Mouse (Mus musculus) C2C12 (cell line): ENCODE results near the gene Letmd1. TPM values are rescaled to one million over a fixed set of nuclear protein-coding genes. Genes with fewer than 3 reads are reported as not detected.

Source experiments
- H3K27me3 ChIP-seq: one replicate; pipeline ENCODE4 v1.6.1; 2011; ENCODE audit not compliant: control insufficient read depth, insufficient read depth, insufficient read length
- H3K36me3 ChIP-seq: one replicate; pipeline ENCODE4 v1.6.1; 2011; ENCODE audit not compliant: control insufficient read depth, insufficient read depth
- H3K4me3 ChIP-seq: one replicate; pipeline ENCODE4 v1.5.1; 2011; ENCODE audit warnings: mild to moderate bottlenecking, control low read depth; ENCODE audit not compliant: poor library complexity, insufficient read depth, severe bottlenecking
- H3K79me2 ChIP-seq: one replicate; pipeline ENCODE4 v1.6.1; 2011; ENCODE audit not compliant: control insufficient read depth, insufficient read depth
- H3K79me3 ChIP-seq: one replicate; pipeline ENCODE4 v1.6.1; 2011; ENCODE audit warnings: low read depth, control low read depth
- H3ac ChIP-seq: one replicate; pipeline ENCODE3; 2011; ENCODE audit warnings: low read depth; ENCODE audit not compliant: control insufficient read depth, insufficient read length
- CEBPB ChIP-seq: IDR thresholded peaks from one replicate; pipeline ENCODE4 v1.6.1; 2011; ENCODE audit warnings: low read depth, mild to moderate bottlenecking, control low read depth, moderate library complexity
- CTCF ChIP-seq: IDR thresholded peaks from one replicate; pipeline ENCODE4 v1.5.1; 2011; ENCODE audit not compliant: control insufficient read depth, insufficient read depth, insufficient read length
- FOSL1 ChIP-seq: IDR thresholded peaks from one replicate; pipeline ENCODE4 v1.8.0; 2011; ENCODE audit warnings: mild to moderate bottlenecking, low read length; ENCODE audit not compliant: poor library complexity, insufficient read depth, severe bottlenecking
- MAX ChIP-seq: IDR thresholded peaks from one replicate; pipeline ENCODE4 v1.6.1; 2011; ENCODE audit warnings: mild to moderate bottlenecking, control low read depth
- MYOD1 ChIP-seq: IDR thresholded peaks from one replicate; pipeline ENCODE4 v1.6.1; 2011; ENCODE audit warnings: low read depth; ENCODE audit not compliant: control insufficient read depth, insufficient read length
- MYOG ChIP-seq: IDR thresholded peaks from one replicate; pipeline ENCODE4 v1.6.1; 2011; ENCODE audit not compliant: control insufficient read depth, insufficient read length; ENCODE audit errors: extremely low read depth
- USF1 ChIP-seq: IDR thresholded peaks from one replicate; pipeline ENCODE4 v1.6.1; 2011; ENCODE audit warnings: low read depth, mild to moderate bottlenecking, control low read depth, moderate library complexity
- polyA plus RNA-seq: library from polyadenylated mRNA; unstranded; fragments of >200 nt; fragmentation: generic; extraction: Trizol; gene quantifications from one replicate; pipeline ENCODE4 v1.2.1, GENCODE M21; 2012; ENCODE audit warnings: missing spikeins

Gene Letmd1
- polyA plus RNA-seq, 1 experiment = 34.0 TPM

DNA sequence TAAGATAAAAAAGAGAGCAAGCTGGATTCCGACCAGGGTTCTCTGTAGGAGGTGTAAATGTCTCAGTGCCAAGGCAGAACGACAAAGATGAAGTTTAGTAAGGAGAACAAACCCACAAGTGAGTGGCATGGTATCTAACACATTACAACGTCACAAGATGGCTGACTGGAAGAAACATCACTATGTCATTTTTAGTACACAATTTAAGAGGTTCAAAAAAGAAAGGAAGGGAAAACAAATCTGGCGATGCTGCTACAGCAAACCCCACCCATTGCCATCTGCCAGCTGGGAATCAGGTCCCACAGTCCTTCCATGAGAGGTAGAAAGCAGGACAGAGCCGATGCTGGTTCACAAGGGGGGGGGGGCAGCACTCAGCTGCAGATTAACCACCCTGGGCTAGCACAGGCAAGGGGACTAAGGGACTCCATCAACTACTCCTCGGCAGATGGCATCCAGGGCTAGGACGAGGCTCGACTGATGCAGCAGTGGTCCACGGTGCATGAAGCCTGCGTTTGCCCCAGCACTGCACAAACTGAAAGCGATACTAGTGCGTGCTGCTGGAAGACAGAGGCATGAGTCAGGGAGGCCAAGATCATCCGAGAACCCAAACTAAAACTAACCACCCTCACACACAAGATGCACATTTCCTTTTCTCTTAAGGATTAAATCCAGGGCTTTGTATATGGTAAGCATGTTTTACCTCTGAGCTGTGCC lies 39.8 kb downstream of the Letmd1 start:
- H3ac ChIP-seq = no peak overlapping the region
- H3K27me3 ChIP-seq = no peaks in the 10 kb centered on the region
- H3K79me2 ChIP-seq = no peaks in the 10 kb centered on the region
- no peak overlapping the region for H3K4me3 ChIP-seq
- TF ChIP-seq MAX = no peak
- H3K36me3 ChIP-seq = peaks cover 43% of the 10 kb centered on the region
- no peaks in the 10 kb centered on the region for H3K79me3 ChIP-seq

DNA sequence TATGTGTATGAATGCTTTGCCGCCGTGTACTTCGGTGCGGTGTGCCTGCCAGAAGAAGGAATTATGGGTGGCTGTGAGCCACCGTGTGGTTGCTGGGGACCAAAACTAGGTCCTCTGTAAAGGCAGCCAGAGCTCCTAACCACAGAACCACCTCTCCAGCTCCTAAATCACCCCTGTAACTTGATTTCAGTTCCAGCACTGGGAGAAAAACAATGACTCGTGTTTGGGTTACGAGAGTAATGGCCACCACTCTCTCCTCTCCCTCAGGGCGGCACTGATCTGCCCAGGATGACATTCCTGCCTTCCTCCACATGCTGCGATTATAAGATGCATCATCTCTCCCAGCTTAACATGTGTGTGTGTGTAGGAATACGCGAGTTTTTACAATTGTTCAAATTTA lies 41.2 kb downstream of the Letmd1 start:
- H3K36me3 ChIP-seq = peaks cover 46% of the 10 kb centered on the region
- H3K4me3 ChIP-seq = no peak overlapping the region
- H3ac ChIP-seq = no peak overlapping the region
- H3K79me3 ChIP-seq = no peaks in the 10 kb centered on the region
- H3K79me2 ChIP-seq = no peaks in the 10 kb centered on the region
- no peaks in the 10 kb centered on the region for H3K27me3 ChIP-seq
- no peak for TF ChIP-seq CTCF
- no peak for TF ChIP-seq MYOD1
- TF ChIP-seq USF1 = no peak
- no peak for TF ChIP-seq CEBPB
- no peak for TF ChIP-seq MAX
- no peak for TF ChIP-seq MYOG
- TF ChIP-seq FOSL1 = no peak

DNA sequence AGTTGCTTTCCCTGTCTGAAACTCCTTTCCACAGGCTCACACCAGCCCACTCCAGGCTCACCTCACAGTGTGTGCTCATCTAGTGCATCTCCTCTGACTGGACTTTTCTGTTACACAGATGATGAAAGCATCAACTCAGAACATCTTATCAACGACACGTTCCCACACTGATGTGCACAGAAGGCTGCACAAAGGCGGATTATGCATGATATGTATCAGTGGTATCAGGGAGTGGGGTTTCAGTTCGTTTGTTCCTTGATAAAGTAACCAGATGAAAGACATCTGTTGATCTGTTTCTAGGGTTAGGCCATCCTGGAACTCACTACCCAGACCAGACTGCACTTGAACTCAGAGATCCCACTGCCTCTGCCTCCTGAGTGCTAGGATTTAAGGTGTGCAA lies 44.6 kb downstream of the Letmd1 start:
- H3K27me3 ChIP-seq = no peaks in the 10 kb centered on the region
- H3K36me3 ChIP-seq = peaks cover 41% of the 10 kb centered on the region
- no peak overlapping the region for H3ac ChIP-seq
- no peak overlapping the region for H3K4me3 ChIP-seq
- H3K79me3 ChIP-seq = no peaks in the 10 kb centered on the region
- no peak for TF ChIP-seq MYOD1
- no peak for TF ChIP-seq USF1
- no peak for TF ChIP-seq FOSL1
- no peak for TF ChIP-seq CEBPB
- H3K79me2 ChIP-seq = no peaks in the 10 kb centered on the region

DNA sequence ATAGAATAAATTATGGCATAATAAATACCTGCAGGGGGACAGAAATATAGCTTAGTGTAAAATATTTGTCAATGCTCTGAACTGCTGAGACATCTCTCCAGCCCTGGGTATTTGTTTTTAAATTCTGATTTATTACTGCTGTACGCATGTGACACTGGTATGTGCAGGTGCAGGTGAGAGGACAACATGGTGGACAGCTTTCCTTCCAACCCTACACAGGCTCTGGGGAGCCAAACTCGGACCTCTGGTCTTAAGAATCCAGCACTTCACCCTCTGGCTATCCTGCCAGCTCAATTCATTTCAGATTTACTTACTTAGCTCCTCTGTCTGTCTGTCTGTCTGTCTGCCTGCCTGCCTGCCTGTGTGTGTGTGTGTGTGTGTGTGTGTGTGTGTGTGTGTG lies 46.3 kb downstream of the Letmd1 start:
- peaks cover 41% of the 10 kb centered on the region for H3K36me3 ChIP-seq
- H3K27me3 ChIP-seq = no peaks in the 10 kb centered on the region
- H3ac ChIP-seq = no peak overlapping the region
- no peaks in the 10 kb centered on the region for H3K79me3 ChIP-seq
- TF ChIP-seq MAX (no peak), CEBPB (no peak), MYOG (no peak), USF1 (no peak), MYOD1 (no peak), FOSL1 (no peak), CTCF (no peak)
- H3K79me2 ChIP-seq = no peaks in the 10 kb centered on the region
- no peak overlapping the region for H3K4me3 ChIP-seq

DNA sequence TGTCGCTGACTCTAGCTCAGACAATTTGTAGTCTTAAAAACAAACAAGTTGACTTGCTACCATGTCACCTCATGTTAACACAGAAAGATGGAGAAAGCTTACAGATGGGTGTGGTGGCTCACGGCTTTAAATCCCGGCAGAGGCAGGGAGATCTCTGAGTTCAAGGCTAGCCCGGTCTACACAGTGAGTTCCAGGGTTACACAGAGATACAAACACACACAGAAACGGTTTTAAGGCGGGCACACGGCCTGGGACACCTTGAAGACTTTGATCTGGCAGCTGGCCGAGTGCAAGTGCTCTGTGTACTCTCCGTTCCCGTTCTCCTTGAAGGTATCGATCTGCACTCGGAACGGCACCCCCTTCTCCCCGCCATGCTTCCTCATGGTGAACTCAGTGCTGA lies 51.5 kb downstream of the Letmd1 start:
- Histone ChIP-seq H3ac (no peak overlapping the region), H3K4me3 (no peak overlapping the region), H3K79me2 (no peaks in the 10 kb centered on the region), H3K79me3 (no peaks in the 10 kb centered on the region), H3K27me3 (no peaks in the 10 kb centered on the region), H3K36me3 (peaks cover 32% of the 10 kb centered on the region)
- TF ChIP-seq MYOG (no peak), USF1 (no peak), CEBPB (no peak), FOSL1 (no peak), CTCF (no peak), MYOD1 (no peak), MAX (no peak)

DNA sequence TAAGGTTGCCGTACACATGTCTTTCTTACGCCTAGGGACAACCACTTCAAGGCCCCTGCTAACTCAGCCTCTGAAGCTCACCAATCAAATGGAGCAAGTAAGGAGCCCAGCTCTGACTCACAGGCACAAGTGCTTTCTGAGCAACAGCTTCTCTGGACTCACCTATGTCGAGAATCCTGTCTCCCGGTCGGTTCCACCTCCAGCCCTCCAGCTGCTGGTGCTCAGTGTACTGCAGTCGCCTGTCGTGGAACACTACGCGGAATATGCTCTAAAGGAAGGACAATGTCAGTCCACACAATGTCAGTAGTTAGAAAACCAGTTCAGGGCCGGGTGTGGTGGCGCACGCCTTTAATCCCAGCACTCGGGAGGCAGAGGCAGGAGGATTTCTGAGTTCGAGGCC lies 56.6 kb downstream of the Letmd1 start:
- Histone ChIP-seq H3K36me3 (peaks cover 23% of the 10 kb centered on the region), H3K79me3 (no peaks in the 10 kb centered on the region), H3K27me3 (no peaks in the 10 kb centered on the region), H3K79me2 (no peaks in the 10 kb centered on the region), H3K4me3 (no peak overlapping the region), H3ac (no peak overlapping the region)
- TF ChIP-seq CEBPB (no peak), MAX (no peak), MYOD1 (no peak), CTCF (no peak), MYOG (no peak), FOSL1 (no peak), USF1 (no peak)
